Mouse (Mus musculus) ES-E14 (cell line): ENCODE results near the gene Map4k4. TPM values are rescaled to one million over a fixed set of nuclear protein-coding genes. Genes with fewer than 3 reads are reported as not detected.

Experiments used
- DNase-seq: peaks from one replicate; pipeline ENCODE4 v3.0.0-alpha.2; 2013; ENCODE audit warnings: low read depth, low spot score
- H3K27ac ChIP-seq: 2 replicates; pipeline ENCODE4 v1.5.1; 2012; ENCODE audit warnings: low read depth, mild to moderate bottlenecking, low read length, moderate library complexity, mixed read lengths; ENCODE audit not compliant: poor library complexity, insufficient read depth, severe bottlenecking
- H3K36me3 ChIP-seq: 2 replicates; pipeline ENCODE4 v1.6.1; 2012; ENCODE audit warnings: mild to moderate bottlenecking, low read length, moderate library complexity, mixed read lengths; ENCODE audit not compliant: control insufficient read depth, poor library complexity, insufficient read depth, severe bottlenecking
- H3K4me1 ChIP-seq, 2 experiments: fragments of 150-350 bp in 1 of 2; sonication (generic) in 1 of 2; 2 replicates each; pipeline ENCODE4 v1.6.1; 2012; ENCODE audit warnings: low read length in 2 of 2, mild to moderate bottlenecking in 1 of 2, mixed read lengths in 1 of 2; ENCODE audit not compliant: control insufficient read depth in 2 of 2, insufficient read depth in 2 of 2, poor library complexity in 1 of 2
- H3K4me3 ChIP-seq, 2 experiments: fragments of 150-350 bp in 1 of 2; sonication (generic) in 1 of 2; 2 replicates each; pipeline ENCODE4 v1.5.1; 2012; ENCODE audit warnings: low read length in 2 of 2, low read depth in 1 of 2, mild to moderate bottlenecking in 1 of 2, mixed read lengths in 1 of 2; ENCODE audit not compliant: insufficient read depth in 1 of 2, poor library complexity in 1 of 2, severe bottlenecking in 1 of 2
- H3K9ac ChIP-seq: 2 replicates; pipeline ENCODE4 v1.6.1; 2012; ENCODE audit warnings: low read depth, mild to moderate bottlenecking, low read length, mixed read lengths; ENCODE audit not compliant: poor library complexity, insufficient read depth, severe bottlenecking
- H3K9me3 ChIP-seq: fragments of 150-350 bp; sonication (generic); 2 replicates; pipeline ENCODE4 v1.6.1; 2012; ENCODE audit warnings: low read depth, mild to moderate bottlenecking, low read length; ENCODE audit not compliant: control insufficient read depth, insufficient read depth
- CHD2 ChIP-seq: IDR thresholded peaks from 2 replicates; pipeline ENCODE4 v1.6.1; 2014; ENCODE audit warnings: mild to moderate bottlenecking, low read depth, low read length, inconsistent platforms
- HCFC1 ChIP-seq: IDR thresholded peaks from 2 replicates; pipeline ENCODE4 v1.6.1; 2012; ENCODE audit warnings: low read length, inconsistent platforms, borderline replicate concordance; ENCODE audit not compliant: insufficient read depth
- MAFK ChIP-seq: IDR thresholded peaks from 2 replicates; pipeline ENCODE4 v1.6.1; 2014; ENCODE audit warnings: mild to moderate bottlenecking, low read depth, low read length, inconsistent platforms; ENCODE audit not compliant: insufficient read depth
- ZC3H11A ChIP-seq: IDR thresholded peaks from 2 replicates; pipeline ENCODE4 v1.6.1; 2012; ENCODE audit warnings: low read depth, mild to moderate bottlenecking, inconsistent platforms, low read length, borderline replicate concordance
- ZNF384 ChIP-seq: IDR thresholded peaks from 2 replicates; pipeline ENCODE4 v1.6.1; 2012; ENCODE audit warnings: low read depth, low read length, inconsistent platforms
- in situ Hi-C, 2 experiments: fragments of 600-800 bp; cut with MboI; formaldehyde crosslinking; loops; one replicate each; pipeline ENCODE4 v1.15.1; 2025; ENCODE audit warnings: low sequenced_read_pairs in 2 of 2, inconsistent platforms in 1 of 2; ENCODE audit not compliant: unreplicated experiment in 2 of 2
- total RNA-seq: library from RNA; depleted of rRNA; stranded (reverse); fragments of 300-350 nt; gene quantifications from 2 replicates; pipeline ENCODE4 v1.2.3, GENCODE M21; 2012

The Map4k4 gene
- total RNA-seq, 1 experiment: 142 TPM

GRCm38 (mm10) chr1:39906921-39907320, 6.2 kb downstream of the Map4k4 start:
- Histone ChIP-seq H3K4me1 (peaks cover 8 to 17% of the 10 kb centered on the region in 2 experiments), H3K9ac (peak overlapping the region; percentile 70; the same call in 1 of the 2 replicates)

GRCm38 (mm10) chr1:39908976-39909375, 8.3 kb downstream of the Map4k4 start:
- H3K9me3 ChIP-seq: no peaks in the 10 kb centered on the region
- in situ Hi-C loops: no loop called here
- DNase-seq: no peak
- no peak for TF ChIP-seq ZC3H11A
- no peak for TF ChIP-seq CHD2
- TF ChIP-seq HCFC1: no peak
- TF ChIP-seq ZNF384: no peak
- TF ChIP-seq MAFK: no peak
- H3K4me1 ChIP-seq: peaks cover 5 to 17% of the 10 kb centered on the region in 2 experiments; a peak in 3 of 4 replicates
- no peak overlapping the region for H3K9ac ChIP-seq
- H3K4me3 ChIP-seq: no peak overlapping the region
- H3K27ac ChIP-seq: no peak overlapping the region
- peaks cover 16% of the 10 kb centered on the region; the same call in 1 of the 2 replicates for H3K36me3 ChIP-seq

More at GRCm38 (mm10) chr1:39906921-39907320, 6.2 kb downstream of the Map4k4 start:
- Histone ChIP-seq H3K36me3 (peaks cover 9% of the 10 kb centered on the region), H3K4me3 (peak overlapping the region; percentile 11 to 41; a peak in 2 of 4 replicates), H3K9me3 (no peaks in the 10 kb centered on the region), H3K27ac (peak overlapping the region; percentile 51; the same call in 1 of the 2 replicates)
- DNase-seq: no peak
- TF ChIP-seq HCFC1 (no peak), MAFK (no peak), ZC3H11A (no peak), ZNF384 (no peak), CHD2 (no peak)
- in situ Hi-C loops: no loop called here

DNA sequence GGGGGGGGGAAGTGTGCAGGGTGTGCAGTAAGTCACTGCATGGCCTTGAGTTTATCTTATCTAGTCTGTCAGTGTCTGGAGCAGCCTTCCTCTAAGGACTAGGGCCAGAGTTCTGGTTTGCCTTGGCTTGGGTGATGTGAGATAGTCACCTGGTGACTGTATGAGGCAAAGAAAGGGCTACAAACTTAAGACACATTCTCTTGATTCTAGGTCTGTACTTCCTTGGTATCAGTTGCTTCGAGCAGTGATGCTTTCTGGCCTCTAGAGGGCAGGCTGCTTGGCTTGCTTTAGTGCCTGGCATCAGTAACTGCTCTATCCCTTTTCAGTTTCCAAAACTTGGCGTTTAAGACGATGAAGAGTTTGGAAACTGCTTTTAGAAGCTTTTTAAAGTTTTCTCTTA, 10.7 kb downstream of the Map4k4 start:
- Histone ChIP-seq H3K4me1 (peaks cover 2 to 9% of the 10 kb centered on the region in 2 experiments; a peak in 1 of 4 replicates), H3K27ac (no peak overlapping the region), H3K9ac (no peak overlapping the region), H3K36me3 (peaks cover 18% of the 10 kb centered on the region; the same call in 1 of the 2 replicates), H3K4me3 (no peak overlapping the region), H3K9me3 (no peaks in the 10 kb centered on the region)
- TF ChIP-seq HCFC1 (no peak), MAFK (no peak), ZNF384 (no peak)
- DNase-seq: no peak
- in situ Hi-C loops: no loop called here

GRCm38 (mm10) chr1:39913256-39913655, 12.5 kb downstream of the Map4k4 start:
- in situ Hi-C loops: no loop called here
- Histone ChIP-seq H3K9ac (no peak overlapping the region), H3K9me3 (no peaks in the 10 kb centered on the region), H3K4me1 (peaks cover 0 to 4% of the 10 kb centered on the region in 2 experiments; a peak in 1 of 4 replicates), H3K27ac (no peak overlapping the region), H3K4me3 (no peak overlapping the region), H3K36me3 (peaks cover 18% of the 10 kb centered on the region; the same call in 1 of the 2 replicates)
- DNase-seq: no peak
- TF ChIP-seq ZC3H11A: no peak
- no peak for TF ChIP-seq HCFC1

DNA sequence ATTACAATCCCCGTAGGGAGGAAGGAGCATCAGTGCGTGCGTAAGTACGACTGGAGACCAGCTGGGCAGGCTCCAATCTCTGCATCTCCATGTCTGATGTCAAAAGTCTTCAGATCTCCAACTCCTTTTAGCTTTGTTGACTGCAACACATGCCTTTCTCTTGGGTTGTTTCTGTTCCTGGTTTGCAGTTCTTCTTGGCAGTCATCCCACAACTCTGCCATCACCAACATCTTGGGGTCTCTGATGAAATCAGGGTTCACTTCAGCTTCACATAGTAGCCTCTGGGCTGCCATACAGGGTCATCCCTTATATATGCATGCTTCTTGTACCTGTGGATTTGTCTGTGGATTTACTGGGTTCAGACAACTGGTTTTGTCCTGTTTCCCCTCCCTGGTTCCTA, 15.4 kb downstream of the Map4k4 start:
- DNase-seq: no peak
- in situ Hi-C loops: no loop called here
- H3K4me3 ChIP-seq: no peak overlapping the region
- peaks cover 0 to 7% of the 10 kb centered on the region in 2 experiments; a peak in 1 of 4 replicates for H3K4me1 ChIP-seq
- no peak for TF ChIP-seq HCFC1
- TF ChIP-seq ZNF384: no peak
- no peak for TF ChIP-seq MAFK
- H3K9me3 ChIP-seq: no peaks in the 10 kb centered on the region
- no peak overlapping the region for H3K9ac ChIP-seq
- H3K36me3 ChIP-seq: peaks cover 11% of the 10 kb centered on the region; the same call in 1 of the 2 replicates
- H3K27ac ChIP-seq: no peak overlapping the region
